Mouse (Mus musculus) midbrain, embryonic 13.5 days (tissue): Measurements from ENCODE around the gene Them7. TPM values are rescaled to one million over a fixed set of nuclear protein-coding genes. Genes with fewer than 3 reads are reported as not detected.
A peak's percentile ranks its signal among the peaks of the same experiment; 100 is the strongest.

Experiments
- ATAC-seq: fragments of 200-750 bp; cut with Nextera tagmentation; 2 replicates; pipeline ENCODE4 v1.8.0; 2017; ENCODE audit warnings: mild to moderate bottlenecking, moderate TSS enrichment, moderate library complexity
- H3K27ac ChIP-seq: fragments of 300-500 bp; sonication (generic); 2 replicates; pipeline ENCODE4 v1.5.1; 2015; ENCODE audit warnings: inconsistent platforms, mild to moderate bottlenecking, moderate library complexity
- H3K27me3 ChIP-seq: fragments of 300-500 bp; sonication (generic); 2 replicates; pipeline ENCODE4 v1.6.1; 2015; ENCODE audit warnings: mild to moderate bottlenecking, inconsistent platforms
- H3K36me3 ChIP-seq: fragments of 300-500 bp; sonication (generic); 2 replicates; pipeline ENCODE4 v1.6.1; 2015; ENCODE audit warnings: mild to moderate bottlenecking, inconsistent platforms
- H3K4me1 ChIP-seq: fragments of 300-500 bp; sonication (generic); replicated peaks from 2 replicates; pipeline ENCODE4 v1.6.1; 2015; ENCODE audit warnings: inconsistent platforms
- H3K4me2 ChIP-seq: fragments of 300-500 bp; sonication (generic); replicated peaks from 2 replicates; pipeline ENCODE4 v1.6.1; 2015; ENCODE audit warnings: moderate library complexity, mild to moderate bottlenecking, inconsistent platforms
- H3K4me3 ChIP-seq: fragments of 300-500 bp; sonication (generic); replicated peaks from 2 replicates; pipeline ENCODE4 v1.5.1; 2015; ENCODE audit warnings: mild to moderate bottlenecking, inconsistent platforms
- H3K9ac ChIP-seq: fragments of 300-500 bp; sonication (generic); replicated peaks from 2 replicates; pipeline ENCODE4 v1.6.1; 2015; ENCODE audit warnings: mild to moderate bottlenecking, inconsistent platforms
- H3K9me3 ChIP-seq: fragments of 300-500 bp; sonication (generic); 2 replicates; pipeline ENCODE4 v1.6.1; 2016; ENCODE audit warnings: mild to moderate bottlenecking, inconsistent platforms
- WGBS: fragments of 180-500 bp; shearing (Covaris S2); methylation state at CpG from one replicate; pipeline ENCODE4 v1.1.7; 2015; 5-methylcytosine and 5-hydroxymethylcytosine counted together
- polyA plus RNA-seq: library from polyadenylated mRNA; unstranded; fragments of >200 nt; fragmentation: Nextera tagmentation; extraction: Ambion mirVana; gene quantifications from 2 replicates; pipeline ENCODE4 v1.2.1, GENCODE M21; 2015

Them7 gene
- polyA plus RNA-seq, 1 experiment from 2014 or later: not detected

DNA sequence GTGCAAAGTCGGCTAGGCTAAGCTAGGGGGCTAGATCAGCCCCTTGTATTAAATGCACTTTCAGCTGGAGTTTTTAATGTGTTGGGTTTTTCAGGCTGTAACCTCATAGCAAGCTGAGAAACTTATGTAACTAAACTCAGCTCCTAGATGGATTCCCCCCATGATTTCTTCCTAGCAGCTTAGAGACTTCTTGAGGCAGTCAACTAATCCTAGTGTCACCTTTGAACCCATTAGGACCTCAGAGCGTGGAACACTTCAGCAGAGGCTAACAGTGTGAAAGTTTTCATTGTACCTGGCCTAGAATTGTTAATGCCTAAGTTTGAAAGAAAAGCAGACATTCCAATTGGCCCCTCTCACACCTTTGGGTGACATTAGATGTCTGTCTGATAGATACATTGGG is 13.7 kb downstream of the Them7 start:
- no peaks in the 10 kb centered on the region for H3K27me3 ChIP-seq
- no peak overlapping the region for H3K4me2 ChIP-seq
- ATAC-seq: no peak
- no peak overlapping the region for H3K9ac ChIP-seq
- H3K36me3 ChIP-seq: no peaks in the 10 kb centered on the region
- 58% methylated on average over 2 of the region's 2 CpGs for WGBS
- H3K4me1 ChIP-seq: no peaks in the 10 kb centered on the region
- no peaks in the 10 kb centered on the region for H3K9me3 ChIP-seq
- H3K27ac ChIP-seq: no peak overlapping the region
- H3K4me3 ChIP-seq: no peak overlapping the region

DNA sequence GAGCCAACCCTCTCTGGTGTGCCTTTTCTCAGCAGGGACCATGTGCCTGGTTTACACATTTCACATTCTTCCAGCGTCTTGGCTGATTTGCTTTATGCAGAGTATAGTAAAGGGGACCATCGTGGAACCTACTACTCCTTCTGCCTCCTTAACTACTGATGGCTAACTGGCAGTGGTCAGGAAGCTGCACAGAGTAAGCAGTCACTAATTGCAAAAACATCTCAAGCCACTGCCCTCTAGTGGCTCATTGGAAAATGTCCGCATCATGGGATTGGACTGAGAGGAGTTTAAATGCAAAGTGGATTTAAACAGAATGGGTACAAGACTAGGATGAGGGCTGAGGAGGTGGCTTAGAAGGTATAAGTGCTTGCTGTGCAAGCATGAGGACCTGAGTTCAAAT is 14.7 kb downstream of the Them7 start:
- Histone ChIP-seq H3K4me2 (no peak overlapping the region), H3K4me3 (no peak overlapping the region), H3K36me3 (no peaks in the 10 kb centered on the region), H3K9ac (no peak overlapping the region), H3K4me1 (no peaks in the 10 kb centered on the region), H3K9me3 (no peaks in the 10 kb centered on the region), H3K27me3 (no peaks in the 10 kb centered on the region), H3K27ac (no peak overlapping the region)
- peak; percentile 81 for ATAC-seq
- WGBS: 23% methylated on average over 3 of the region's 3 CpGs

DNA sequence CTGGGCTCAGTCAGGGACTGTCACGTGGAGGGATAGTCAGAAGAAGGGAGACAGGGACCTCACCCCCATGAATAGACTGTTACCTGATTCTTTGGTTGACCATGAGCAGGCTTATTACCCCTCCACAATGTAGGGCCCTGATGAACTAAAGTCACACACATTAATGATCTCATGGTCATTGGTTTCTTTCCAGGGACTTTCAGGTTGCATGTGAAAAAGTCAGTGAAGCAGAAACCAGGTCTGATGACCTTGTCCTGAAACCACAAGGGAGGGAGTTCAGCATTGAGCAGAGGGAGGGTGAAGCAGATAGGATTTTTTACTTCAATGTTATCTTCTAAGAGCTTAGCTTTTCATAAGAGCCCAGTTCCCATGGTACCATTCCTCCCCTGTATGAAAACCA is 16.5 kb downstream of the Them7 start:
- no peaks in the 10 kb centered on the region for H3K27me3 ChIP-seq
- no peaks in the 10 kb centered on the region for H3K4me1 ChIP-seq
- H3K4me3 ChIP-seq: no peak overlapping the region
- no peak overlapping the region for H3K4me2 ChIP-seq
- 74% methylated on average over 1 of the region's 1 CpGs for WGBS
- no peaks in the 10 kb centered on the region for H3K36me3 ChIP-seq
- no peak for ATAC-seq
- H3K9me3 ChIP-seq: no peaks in the 10 kb centered on the region
- H3K27ac ChIP-seq: no peak overlapping the region
- no peak overlapping the region for H3K9ac ChIP-seq

DNA sequence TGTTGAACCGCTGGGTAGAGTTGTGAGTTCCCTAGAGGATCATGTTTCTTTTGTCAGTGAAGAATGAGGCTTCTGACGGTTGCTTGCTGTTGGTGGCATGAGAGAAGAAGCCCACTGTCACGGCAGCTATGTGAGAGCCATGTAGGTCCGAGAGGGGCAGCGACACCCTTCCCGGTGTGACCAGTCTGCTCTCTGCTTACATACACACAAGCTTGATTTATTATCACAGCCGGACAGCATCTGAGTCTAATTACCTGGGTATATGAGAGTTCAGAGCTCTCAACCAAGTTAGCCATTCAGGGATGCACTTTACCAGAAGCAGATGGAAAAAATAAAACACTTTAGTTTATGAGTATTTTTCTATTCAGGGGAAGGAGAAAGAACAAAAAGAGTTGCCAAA is 18.8 kb downstream of the Them7 start:
- Histone ChIP-seq H3K27me3 (no peaks in the 10 kb centered on the region), H3K9ac (no peak overlapping the region), H3K4me3 (no peak overlapping the region), H3K9me3 (no peaks in the 10 kb centered on the region), H3K4me2 (no peak overlapping the region), H3K36me3 (no peaks in the 10 kb centered on the region), H3K27ac (no peak overlapping the region), H3K4me1 (no peaks in the 10 kb centered on the region)
- 80% methylated on average over 7 of the region's 7 CpGs for WGBS
- no peak for ATAC-seq

DNA sequence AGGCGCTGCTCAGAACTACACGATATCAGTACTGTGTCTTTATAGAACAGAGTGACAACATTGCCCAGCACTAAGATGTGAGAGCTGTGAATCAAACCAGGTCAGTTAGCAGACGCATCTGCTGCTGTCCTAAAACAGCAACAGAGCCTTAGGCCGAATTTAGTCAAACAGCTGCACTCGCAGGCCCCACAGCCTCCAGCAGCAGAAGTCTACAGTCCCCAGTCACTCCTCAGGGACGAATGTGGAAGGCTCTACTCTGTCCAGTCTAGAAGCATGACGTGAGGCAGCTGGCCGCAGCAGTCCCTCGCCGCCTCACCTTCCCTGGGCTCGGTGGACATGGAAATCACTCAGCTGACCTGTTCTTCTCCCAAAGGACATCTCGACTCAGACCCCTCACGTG is 20.6 kb downstream of the Them7 start:
- Histone ChIP-seq H3K4me3 (no peak overlapping the region), H3K4me2 (no peak overlapping the region), H3K27me3 (no peaks in the 10 kb centered on the region), H3K9me3 (no peaks in the 10 kb centered on the region), H3K9ac (no peak overlapping the region), H3K4me1 (no peaks in the 10 kb centered on the region), H3K36me3 (no peaks in the 10 kb centered on the region), H3K27ac (no peak overlapping the region)
- 76% methylated on average over 13 of the region's 13 CpGs for WGBS
- ATAC-seq: no peak

DNA sequence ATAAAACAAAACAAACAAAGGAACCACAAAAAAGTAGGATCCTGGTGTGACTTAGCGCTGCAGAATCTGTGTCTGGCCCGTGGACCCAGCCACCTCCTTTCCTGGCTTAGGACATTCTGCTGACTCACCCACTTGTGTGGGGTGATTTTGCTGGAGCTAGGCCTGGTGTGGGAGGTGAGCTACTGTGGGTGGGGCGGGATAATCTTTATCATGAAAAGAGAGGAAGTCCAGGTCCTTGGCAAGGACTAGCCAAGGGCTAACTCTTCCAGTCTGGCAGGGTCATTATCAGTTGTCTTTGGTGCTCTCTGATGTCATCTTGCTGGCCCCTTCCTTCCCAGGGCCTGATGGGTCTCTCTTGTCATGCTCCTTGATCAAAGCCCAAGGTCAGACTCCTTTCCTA is 27.9 kb downstream of the Them7 start:
- Histone ChIP-seq H3K4me2 (no peak overlapping the region), H3K27ac (no peak overlapping the region), H3K4me3 (no peak overlapping the region), H3K9ac (no peak overlapping the region), H3K27me3 (peaks cover 10% of the 10 kb centered on the region; the same call in 1 of the 2 replicates), H3K4me1 (no peaks in the 10 kb centered on the region), H3K36me3 (no peaks in the 10 kb centered on the region), H3K9me3 (no peaks in the 10 kb centered on the region)
- ATAC-seq: no peak
- 87% methylated on average over 3 of the region's 3 CpGs for WGBS

DNA sequence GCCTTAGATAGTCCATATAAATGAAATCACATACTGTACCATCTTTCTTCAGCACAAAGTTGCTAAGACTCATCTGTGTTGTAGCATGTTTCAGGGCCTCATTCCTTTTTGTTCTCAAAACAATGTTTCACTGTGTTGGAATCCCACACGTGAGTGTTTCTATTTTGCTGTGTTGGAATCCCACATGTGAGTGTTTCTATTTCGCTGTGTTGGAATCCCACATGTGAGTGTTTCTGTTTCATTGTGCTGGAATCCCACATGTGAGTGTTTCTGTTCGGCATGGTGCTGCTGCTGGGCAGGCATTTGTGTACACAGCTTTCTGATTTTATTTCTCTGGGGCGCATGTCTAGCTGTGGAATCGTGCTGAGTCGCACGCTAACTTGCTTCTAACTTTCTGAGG is 28.7 kb downstream of the Them7 start:
- peaks cover 10% of the 10 kb centered on the region; the same call in 1 of the 2 replicates for H3K27me3 ChIP-seq
- 0 out of 2 replicates have a peak, but pooled peaks have one; percentile 83 for ATAC-seq
- no peaks in the 10 kb centered on the region for H3K9me3 ChIP-seq
- H3K9ac ChIP-seq: no peak overlapping the region
- no peaks in the 10 kb centered on the region for H3K36me3 ChIP-seq
- no peaks in the 10 kb centered on the region for H3K4me1 ChIP-seq
- no peak overlapping the region for H3K4me3 ChIP-seq
- no peak overlapping the region for H3K4me2 ChIP-seq
- H3K27ac ChIP-seq: no peak overlapping the region
- 66% methylated on average over 7 of the region's 7 CpGs for WGBS

DNA sequence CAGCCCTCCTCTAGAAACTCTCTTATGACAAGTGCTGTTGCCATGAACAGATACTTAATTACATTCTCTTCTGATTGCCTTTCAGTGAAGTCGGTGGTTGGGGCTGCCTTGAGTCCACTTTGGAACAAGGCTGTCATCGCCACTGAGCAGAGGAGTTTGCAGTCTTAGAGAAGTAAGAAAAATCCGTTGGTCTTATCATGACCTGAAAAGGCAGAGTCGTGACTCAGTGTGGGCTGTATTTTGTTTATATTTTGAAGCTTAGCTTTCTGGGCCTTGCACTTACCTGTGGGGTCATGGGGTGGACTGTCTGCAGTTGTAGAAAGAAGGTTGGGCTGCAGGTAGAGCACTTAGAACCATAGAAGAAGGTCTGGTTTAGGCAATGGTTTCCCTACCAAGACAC is 31.3 kb downstream of the Them7 start:
- Histone ChIP-seq H3K4me1 (no peaks in the 10 kb centered on the region), H3K27ac (no peak overlapping the region), H3K4me2 (no peak overlapping the region), H3K4me3 (no peak overlapping the region), H3K36me3 (no peaks in the 10 kb centered on the region), H3K9ac (no peak overlapping the region), H3K27me3 (peaks cover 12% of the 10 kb centered on the region; the same call in 1 of the 2 replicates), H3K9me3 (no peaks in the 10 kb centered on the region)
- WGBS: 68% methylated on average over 4 of the region's 4 CpGs
- ATAC-seq: no peak

DNA sequence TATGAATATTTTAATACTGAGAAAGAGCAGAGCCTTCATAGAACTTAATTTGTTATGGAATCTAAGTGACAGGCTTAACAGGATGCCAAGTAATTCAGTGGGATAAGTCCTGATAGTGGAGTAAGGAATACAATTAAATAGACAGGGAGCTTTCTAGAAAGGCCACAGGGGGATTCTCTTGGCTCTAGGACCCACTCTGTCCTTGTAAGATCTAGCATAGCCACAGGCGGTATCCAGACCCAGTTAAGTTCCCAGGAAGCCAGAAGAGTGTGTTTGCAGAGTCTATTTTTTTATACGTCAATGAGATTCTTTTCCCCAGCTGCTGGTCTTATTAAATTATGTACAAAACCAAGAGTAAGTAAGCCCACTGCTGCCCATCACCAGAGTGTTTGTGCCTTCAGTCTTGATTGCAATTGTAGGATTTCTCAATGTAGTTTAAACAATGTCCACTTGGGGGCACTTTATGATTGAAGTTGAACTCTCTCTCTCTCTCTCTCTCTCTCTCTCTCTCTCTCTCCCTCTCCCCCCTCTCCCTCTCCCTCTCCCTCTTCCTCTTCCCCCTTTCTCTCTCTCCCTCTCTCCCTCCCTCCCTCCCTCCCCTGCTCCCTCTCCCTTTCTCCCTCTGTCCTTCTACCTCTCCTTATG is 32.4 kb downstream of the Them7 start:
- H3K4me2 ChIP-seq: no peak overlapping the region
- H3K4me1 ChIP-seq: no peaks in the 10 kb centered on the region
- H3K9me3 ChIP-seq: no peaks in the 10 kb centered on the region
- ATAC-seq: peak; percentile 50; the same call in 1 of the 2 replicates
- no peak overlapping the region for H3K4me3 ChIP-seq
- no peaks in the 10 kb centered on the region for H3K36me3 ChIP-seq
- peaks cover 12% of the 10 kb centered on the region; the same call in 1 of the 2 replicates for H3K27me3 ChIP-seq
- no peak overlapping the region for H3K9ac ChIP-seq
- H3K27ac ChIP-seq: no peak overlapping the region
- whole genome bisulfite sequencing: 64% methylated on average over 2 of the region's 2 CpGs

DNA sequence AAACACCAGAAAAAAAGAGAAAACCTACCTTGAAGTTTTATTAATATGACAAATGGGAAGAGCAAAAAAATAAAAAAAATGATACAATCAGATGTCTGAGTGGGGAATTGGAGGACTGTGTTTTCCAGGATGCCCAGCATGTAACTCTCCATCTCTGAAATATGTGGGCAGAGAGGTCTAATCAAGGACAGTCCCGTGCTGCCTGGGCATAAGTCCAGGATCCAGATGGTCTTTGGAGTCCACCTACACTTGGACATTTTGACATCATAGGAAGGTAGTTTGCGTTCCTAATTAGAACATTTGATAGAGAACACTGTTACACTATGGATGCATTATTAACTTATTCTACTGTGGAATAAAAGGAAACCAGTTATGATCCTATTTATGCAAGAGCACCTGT is 33.3 kb downstream of the Them7 start:
- Histone ChIP-seq H3K9ac (no peak overlapping the region), H3K4me3 (no peak overlapping the region), H3K27ac (no peak overlapping the region), H3K4me2 (no peak overlapping the region), H3K36me3 (no peaks in the 10 kb centered on the region), H3K4me1 (no peaks in the 10 kb centered on the region), H3K9me3 (no peaks in the 10 kb centered on the region), H3K27me3 (peaks cover 12% of the 10 kb centered on the region; the same call in 1 of the 2 replicates)
- no peak for ATAC-seq
- 74% methylated on average over 2 of the region's 2 CpGs for WGBS

DNA sequence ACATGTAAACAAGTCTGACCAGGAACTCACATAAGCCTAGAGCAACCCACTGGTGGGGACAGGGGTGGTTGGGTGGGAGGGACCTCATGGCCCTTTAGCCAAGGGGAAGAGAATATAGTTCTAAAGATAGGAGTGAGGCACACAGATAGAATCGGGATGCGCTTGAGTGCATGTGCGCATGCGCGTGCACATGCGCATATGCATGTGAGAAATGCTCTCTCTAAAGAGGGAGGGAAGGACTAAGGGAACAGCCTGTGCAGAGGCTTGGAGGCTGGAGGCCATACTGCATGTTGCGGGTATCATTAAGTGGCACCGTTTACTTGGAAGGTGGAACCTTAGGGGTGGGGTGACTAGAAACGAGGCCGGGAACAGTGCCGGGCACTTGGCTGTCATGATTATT is 37.2 kb downstream of the Them7 start:
- H3K27me3 ChIP-seq: 0 out of 2 replicates have a peak, but pooled peaks cover 3% of the 10 kb centered on the region
- no peak for ATAC-seq

DNA sequence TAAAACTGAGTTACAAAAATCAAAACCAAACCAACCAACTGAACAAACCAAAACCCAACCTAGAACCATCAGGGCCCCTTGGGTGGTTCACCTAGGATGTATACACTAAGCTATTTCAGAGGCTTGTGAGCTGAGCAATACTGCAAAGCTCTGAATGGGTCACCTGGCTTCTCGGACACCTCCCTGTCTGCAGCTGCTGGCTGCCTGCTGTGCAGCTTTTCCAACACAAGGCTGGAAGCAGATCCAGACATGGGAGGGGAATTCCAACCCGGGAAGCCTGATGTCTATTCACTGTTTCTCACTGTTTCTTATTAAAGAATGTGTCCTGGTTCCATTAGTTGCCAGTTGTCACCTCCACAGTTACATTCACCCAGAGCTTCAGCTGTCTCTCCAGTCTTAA is 39.1 kb downstream of the Them7 start:
- WGBS: 25% methylated on average over 2 of the region's 2 CpGs
- no peak for ATAC-seq
- H3K36me3 ChIP-seq: no peaks in the 10 kb centered on the region

More for the DNA sequence above, 37.2 kb downstream of the Them7 start:
- no peaks in the 10 kb centered on the region for H3K9me3 ChIP-seq
- no peak overlapping the region for H3K4me2 ChIP-seq
- H3K9ac ChIP-seq: no peak overlapping the region
- WGBS: 90% methylated on average over 11 of the region's 11 CpGs
- no peak overlapping the region for H3K27ac ChIP-seq
- no peaks in the 10 kb centered on the region for H3K36me3 ChIP-seq
- no peak overlapping the region for H3K4me3 ChIP-seq
- no peaks in the 10 kb centered on the region for H3K4me1 ChIP-seq

More for the DNA sequence above, 39.1 kb downstream of the Them7 start:
- Histone ChIP-seq H3K27ac (no peak overlapping the region), H3K4me2 (no peak overlapping the region), H3K9me3 (no peaks in the 10 kb centered on the region), H3K4me1 (no peaks in the 10 kb centered on the region), H3K9ac (no peak overlapping the region), H3K4me3 (no peak overlapping the region), H3K27me3 (0 out of 2 replicates have a peak, but pooled peaks cover 3% of the 10 kb centered on the region)
